Mouse (Mus musculus) bone marrow, adult 2 months (tissue): ENCODE measurements around the gene Lrch1. TPM values are rescaled to one million over a fixed set of nuclear protein-coding genes. Genes with fewer than 3 reads are reported as not detected.

Experiments used
- H3K27ac ChIP-seq: fragments of 200-500 bp; 2 replicates; pipeline ENCODE4 v1.5.1; 2012; ENCODE audit warnings: low read depth, mild to moderate bottlenecking, control low read depth, inconsistent platforms, low read length; ENCODE audit not compliant: control insufficient read depth, poor library complexity, insufficient read depth
- H3K4me1 ChIP-seq: fragments of 200-500 bp; 2 replicates; pipeline ENCODE4 v1.6.1; 2011; ENCODE audit warnings: low read length; ENCODE audit not compliant: control insufficient read depth, insufficient read depth
- H3K4me3 ChIP-seq: fragments of 200-500 bp; replicated peaks from 2 replicates; pipeline ENCODE3; 2011; ENCODE audit warnings: mild to moderate bottlenecking, low read depth, low read length, control low read depth; ENCODE audit not compliant: control insufficient read depth
- CTCF ChIP-seq: fragments of 200-500 bp; IDR thresholded peaks from 2 replicates; pipeline ENCODE4 v1.5.1; 2011; ENCODE audit warnings: low read length, control low read depth; ENCODE audit not compliant: control insufficient read depth, insufficient read depth
- POLR2A ChIP-seq: fragments of 200-500 bp; IDR thresholded peaks from 2 replicates; pipeline ENCODE4 v1.6.1; 2011; ENCODE audit warnings: low read depth, mild to moderate bottlenecking, control low read depth, low read length, borderline replicate concordance; ENCODE audit not compliant: control insufficient read depth
- WGBS: fragments of 180-500 bp; shearing (Covaris S2); methylation state at CpG from one replicate; pipeline ENCODE4 v1.1.7; 2018; 5-methylcytosine and 5-hydroxymethylcytosine counted together
- polyA plus RNA-seq: library from polyadenylated mRNA; stranded (reverse); fragments of >200 nt; gene quantifications from 2 replicates; pipeline ENCODE4 v1.2.4, GENCODE M21; 2011; ENCODE audit warnings: low replicate concordance; ENCODE audit not compliant: missing spikeins, insufficient read depth, insufficient read length

Lrch1 gene
- polyA plus RNA-seq, 1 experiment = 9.2 TPM

GRCm38 (mm10) chr14:74960568-74960967, 12.9 kb upstream of the Lrch1 start:
- 78% methylated on average over 5 of the region's 5 CpGs for WGBS

GRCm38 (mm10) chr14:74956702-74957101, 9.0 kb upstream of the Lrch1 start:
- Histone ChIP-seq H3K4me1 (no peaks in the 10 kb centered on the region), H3K4me3 (no peak overlapping the region), H3K27ac (no peak overlapping the region)
- WGBS = 58% methylated on average over 2 of the region's 2 CpGs
- TF ChIP-seq POLR2A (no peak), CTCF (no peak)

More at GRCm38 (mm10) chr14:74960568-74960967, 12.9 kb upstream of the Lrch1 start:
- no peak overlapping the region for H3K27ac ChIP-seq
- TF ChIP-seq CTCF (no peak), POLR2A (no peak)
- no peak overlapping the region for H3K4me3 ChIP-seq
- H3K4me1 ChIP-seq = no peaks in the 10 kb centered on the region

GRCm38 (mm10) chr14:74956234-74956633, 8.6 kb upstream of the Lrch1 start:
- TF ChIP-seq POLR2A (no peak), CTCF (no peak)
- Histone ChIP-seq H3K4me1 (no peaks in the 10 kb centered on the region), H3K27ac (no peak overlapping the region), H3K4me3 (no peak overlapping the region)
- WGBS = 64% methylated on average over 1 of the region's 1 CpGs

GRCm38 (mm10) chr14:74948426-74949240, 957 bp upstream of the Lrch1 start:
- TF ChIP-seq CTCF (peak; percentile 70), POLR2A (no peak)
- 22% methylated on average over 14 of the region's 14 CpGs for WGBS
- H3K4me3 ChIP-seq = peak overlapping the region; percentile 10
- no peak overlapping the region for H3K27ac ChIP-seq
- H3K4me1 ChIP-seq = peaks cover 3% of the 10 kb centered on the region

- TF ChIP-seq CTCF (no peak), POLR2A (no peak)
- WGBS = 2% methylated on average over 13 of the region's 13 CpGs
- H3K27ac ChIP-seq = peak overlapping the region; percentile 97
- H3K4me3 ChIP-seq = peak overlapping the region; percentile 96
- H3K4me1 ChIP-seq = peaks cover 5% of the 10 kb centered on the region
Observed at GRCm38 (mm10) chr14:74948014-74948396, 329 bp upstream of the Lrch1 start.

- H3K4me3 ChIP-seq = peak overlapping the region; percentile 96
- TF ChIP-seq CTCF (no peak), POLR2A (peak; percentile 59; the same call in 1 of the 2 replicates)
- peaks cover 7% of the 10 kb centered on the region for H3K4me1 ChIP-seq
- under 1% methylated on average over 55 of the region's 56 CpGs for WGBS
- peak overlapping the region; percentile 97 for H3K27ac ChIP-seq
Observed at GRCm38 (mm10) chr14:74946751-74947375, 813 bp downstream of the Lrch1 start.

- TF ChIP-seq CTCF = no peak
- TF ChIP-seq POLR2A = no peak
- Histone ChIP-seq H3K27ac (peak overlapping the region; percentile 97), H3K4me1 (peaks cover 7% of the 10 kb centered on the region), H3K4me3 (peak overlapping the region; percentile 96)
- 1% methylated on average over 13 of the region's 13 CpGs for WGBS
Observed at GRCm38 (mm10) chr14:74946321-74946750, 1.3 kb downstream of the Lrch1 start.

GRCm38 (mm10) chr14:74945266-74946215, 2.1 kb downstream of the Lrch1 start:
- Histone ChIP-seq H3K4me1 (peaks cover 7% of the 10 kb centered on the region), H3K4me3 (no peak overlapping the region), H3K27ac (no peak overlapping the region; the same call in 1 of the 2 replicates)
- 23% methylated on average over 11 of the region's 11 CpGs for WGBS
- TF ChIP-seq CTCF (no peak), POLR2A (no peak)
